Mouse (Mus musculus): ENCODE results near the gene Cybrd1.

- no peak for TF ChIP-seq EP300 (optimal IDR thresholded peaks at IDR 0.05)
- no peak for TF ChIP-seq CTCF (IDR thresholded peaks at IDR 0.05; ENCODE audit: low read depth)
These were observed 63.0 kb downstream of the Cybrd1 start for GRCm38 (mm10) chr2:71180566-71181217.

Measured in stomach, postnatal 0 days (tissue).